Mouse (Mus musculus): ENCODE measurements around the gene Bbs4. TPM values are rescaled to one million over a fixed set of nuclear protein-coding genes. Genes with fewer than 3 reads are reported as not detected.
A peak's percentile ranks its signal among the peaks of the same experiment; 100 is the strongest.

Gene Bbs4
- total RNA-seq, 1 experiment from 2014 or later = 11.4 TPM

DNA sequence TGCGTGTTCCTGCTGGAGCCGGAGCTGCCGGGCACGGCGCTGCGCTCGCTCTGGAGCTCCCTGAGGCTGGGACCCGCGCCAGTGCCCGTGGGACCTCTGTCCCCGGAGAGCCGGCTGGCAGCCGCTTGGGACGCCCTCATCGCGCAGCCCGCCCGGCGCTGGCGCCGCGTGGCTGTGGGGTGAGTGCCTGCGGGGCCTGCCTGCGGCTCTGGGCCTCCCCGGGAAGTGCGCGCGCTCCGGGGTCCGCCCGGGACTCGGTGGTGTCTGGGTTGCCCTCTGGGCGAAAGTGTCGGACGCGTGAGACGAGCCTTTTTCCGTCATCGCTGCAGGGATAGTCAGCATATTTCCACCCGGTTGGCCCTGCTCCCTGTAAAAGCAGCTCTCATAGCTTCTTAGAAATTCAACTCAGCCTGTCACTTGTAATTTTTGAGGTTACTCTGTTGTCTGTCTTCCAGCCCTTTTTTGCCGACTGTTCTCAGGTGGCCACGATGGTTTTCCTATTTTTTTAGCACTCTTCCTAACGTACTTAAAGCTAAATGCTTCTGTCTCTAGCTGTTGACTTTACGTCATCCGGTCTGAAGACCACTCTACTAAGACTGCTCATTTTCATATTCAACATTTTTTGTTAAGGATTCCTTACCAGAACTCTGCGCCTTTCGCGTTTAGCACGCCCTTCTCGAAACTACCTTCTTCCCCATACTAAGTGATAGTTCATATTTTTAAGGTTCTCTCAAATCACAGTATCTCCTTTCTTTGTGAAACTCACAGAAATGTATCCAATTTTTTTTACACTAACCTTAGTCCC, 61.4 kb downstream of the Bbs4 start:
- no peak for DNase-seq

DNA sequence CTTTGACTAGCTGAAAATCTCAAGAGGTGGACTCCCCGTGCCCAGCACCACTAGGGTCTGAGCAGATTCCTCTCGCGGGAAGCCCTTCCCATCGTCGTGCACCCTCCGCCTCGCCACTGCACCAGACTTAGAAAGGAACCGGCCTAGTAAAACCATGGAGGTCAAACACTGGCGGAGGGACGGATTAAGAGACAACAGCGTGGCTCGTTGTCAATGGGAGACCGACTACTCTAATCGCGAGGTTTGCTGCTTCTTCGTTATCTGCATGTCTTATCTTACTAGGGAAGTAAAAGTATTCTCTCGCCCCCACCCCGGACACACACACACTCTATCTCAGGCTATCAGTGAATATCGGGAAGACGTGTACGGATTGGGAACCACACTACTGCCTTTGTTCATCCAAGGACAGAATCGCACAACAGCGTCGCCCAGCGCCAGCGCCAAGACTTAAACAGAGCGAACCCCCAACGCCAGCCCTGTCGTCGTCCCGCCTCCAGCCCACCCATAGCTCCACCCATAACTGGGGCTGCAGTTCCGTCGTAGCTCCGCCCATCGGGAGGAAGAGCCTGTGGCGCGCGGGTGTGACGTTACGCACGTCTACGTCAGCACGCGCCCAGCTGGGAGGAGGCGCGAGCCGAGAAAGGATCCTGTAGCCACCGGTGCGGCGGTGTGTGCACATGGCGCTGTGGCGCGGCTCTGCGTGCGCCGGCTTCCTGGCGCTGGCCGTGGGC, 62.2 kb downstream of the Bbs4 start, which contains the start of gene Adpgk:
Gene Adpgk (plus strand): TSS at position 602 of the 731 bp plus-strand sequence.
- DNase-seq = peak; percentile 96

DNA sequence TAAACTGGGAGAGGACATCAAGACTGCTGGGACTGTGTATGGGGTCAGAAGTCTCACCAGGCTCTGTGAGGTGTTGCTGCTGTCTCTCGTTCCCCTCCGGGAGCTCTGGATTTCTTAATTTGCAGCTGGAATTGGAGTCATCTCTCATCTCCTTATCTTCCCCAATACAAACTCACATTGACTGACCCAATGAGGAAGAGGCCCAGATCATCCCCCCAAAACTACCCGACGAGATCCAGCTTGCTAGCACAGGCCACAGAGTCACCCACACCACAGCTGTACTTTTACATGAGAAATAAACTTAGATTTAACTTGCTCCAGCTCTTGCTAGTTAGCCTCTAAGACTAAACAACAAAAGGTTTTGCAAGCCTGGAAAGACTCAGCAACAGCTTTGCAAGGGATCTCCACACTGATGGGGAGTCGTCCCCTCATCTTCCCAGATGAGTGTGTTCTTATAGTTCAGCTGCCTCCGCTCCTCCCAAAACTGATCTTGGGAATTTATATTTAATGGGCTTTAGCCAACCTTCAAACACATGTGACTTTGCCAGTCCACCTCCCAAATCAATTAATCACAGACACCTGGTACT, 63.7 kb downstream of the Bbs4 start:
- DNase-seq = no peak

DNA sequence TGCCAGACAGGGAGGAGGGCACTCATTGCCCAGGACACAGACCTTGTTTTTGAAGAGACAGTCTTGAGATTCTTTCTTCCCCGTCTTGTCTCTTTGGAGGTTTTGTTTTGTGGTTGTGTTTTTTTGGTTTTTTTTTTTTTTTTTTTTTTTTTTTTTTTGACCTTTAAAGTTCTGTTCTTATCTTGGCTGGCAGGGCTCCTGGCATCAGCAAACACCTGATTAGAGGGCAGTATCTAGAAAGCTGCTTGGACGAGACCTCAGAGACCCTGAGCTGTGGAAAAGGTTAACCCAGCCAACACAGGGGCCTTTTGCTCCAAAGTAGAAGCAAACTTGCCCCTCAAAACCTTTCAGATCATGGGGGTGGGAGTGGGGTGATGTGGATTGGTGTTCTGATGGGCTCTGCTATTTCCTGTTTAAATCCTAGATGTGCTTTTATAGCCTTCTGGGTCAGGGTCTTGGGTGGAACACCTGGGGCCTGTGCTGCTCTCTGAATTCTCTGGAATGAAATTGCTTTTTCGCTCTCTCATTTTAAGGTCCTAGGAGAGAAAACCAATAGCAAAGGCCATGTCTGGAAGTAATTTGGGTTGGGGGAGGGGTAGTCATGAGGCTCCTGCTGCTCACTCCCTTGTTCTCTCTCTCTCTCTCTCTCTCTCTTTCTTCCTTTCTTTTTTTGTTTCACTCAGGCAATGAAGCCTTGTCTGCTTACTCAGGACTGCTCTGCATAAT, 64.5 kb downstream of the Bbs4 start:
- DNase-seq = no peak

DNA sequence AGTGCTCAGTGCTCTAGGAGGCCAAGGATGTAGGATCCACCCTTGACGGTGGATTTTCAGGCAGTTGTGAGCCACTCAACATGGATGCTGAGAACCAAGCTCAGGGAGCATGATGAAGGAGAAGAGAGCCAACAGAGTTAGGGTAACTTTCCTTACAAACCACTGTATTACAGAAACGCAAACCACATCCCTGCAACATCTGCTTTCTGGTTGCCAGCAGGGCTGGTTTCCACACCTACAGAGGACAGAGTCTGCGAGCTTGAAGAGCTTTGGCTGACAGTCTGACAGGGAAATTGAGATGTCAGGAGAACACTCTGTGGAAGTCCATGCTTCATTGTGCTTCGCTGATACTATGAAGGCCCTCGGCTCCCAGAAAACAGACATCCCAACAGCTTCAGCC, 65.2 kb downstream of the Bbs4 start:
- no peak for DNase-seq

GRCm38 (mm10) chr9:59285614-59286013, 67.7 kb downstream of the Bbs4 start:
- no peak for DNase-seq

- DNase-seq = no peak
Observed at GRCm38 (mm10) chr9:59282683-59282986, 70.7 kb downstream of the Bbs4 start.

DNA sequence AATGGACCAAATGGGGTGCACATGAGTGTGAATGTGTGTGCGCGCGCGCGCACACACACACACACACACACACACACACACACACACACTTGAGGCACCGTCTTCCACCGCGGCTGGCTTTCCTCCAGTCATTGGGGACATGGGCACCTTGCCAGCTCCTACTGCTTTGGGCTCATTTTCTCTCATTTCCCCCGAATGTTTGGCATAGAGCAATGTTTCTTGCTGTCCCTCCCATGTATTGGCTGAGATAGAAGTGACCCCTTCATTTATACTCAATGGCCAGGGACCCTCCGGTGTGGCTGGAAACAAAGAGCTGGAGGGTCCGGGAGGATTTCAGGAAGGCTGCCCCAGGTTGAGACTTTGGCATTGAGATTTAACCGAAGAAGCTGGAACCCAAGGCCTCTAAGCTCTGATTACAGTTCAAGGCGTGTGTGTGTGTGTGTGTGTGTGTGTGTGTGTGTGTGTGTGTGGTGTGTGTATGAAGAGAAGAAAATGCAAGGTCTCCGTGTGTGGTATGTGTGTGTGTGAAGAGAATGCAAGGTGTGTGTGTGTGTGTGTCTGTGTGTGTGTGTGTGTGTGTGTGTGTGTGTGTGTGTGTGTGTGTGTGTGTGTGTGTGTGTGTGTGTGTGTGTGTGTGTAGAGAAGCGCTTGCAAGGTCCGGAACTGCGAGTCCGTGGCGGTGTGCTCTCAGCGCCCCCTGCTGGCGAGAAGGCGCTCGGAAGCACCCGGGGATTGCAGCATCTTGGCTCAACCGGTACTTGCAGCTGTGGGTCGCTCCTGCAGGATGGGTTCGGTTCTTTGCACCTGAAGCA, 71.2 kb downstream of the Bbs4 start:
- peak; percentile 85 for DNase-seq

- no peak for DNase-seq
Observed at GRCm38 (mm10) chr9:59280888-59281287, 72.4 kb downstream of the Bbs4 start.

DNA sequence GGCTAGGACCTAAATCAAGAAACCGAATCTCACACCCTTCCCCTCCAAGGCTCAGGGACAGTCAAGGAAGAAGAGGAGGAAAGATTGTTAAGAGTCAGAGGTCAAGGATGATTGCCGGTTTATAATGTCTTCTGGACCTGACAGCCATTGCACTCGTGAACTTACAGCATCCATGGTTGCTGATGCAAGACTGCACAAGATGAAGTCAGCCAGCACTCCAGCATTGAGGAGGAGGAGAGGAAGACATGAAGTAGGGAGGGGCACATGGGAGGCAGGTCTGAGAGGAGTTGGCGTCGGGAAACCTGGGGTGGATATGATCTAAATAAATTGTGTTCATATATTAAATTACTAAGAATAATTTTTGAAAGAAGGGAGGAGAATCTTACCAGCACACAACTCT, 74.6 kb downstream of the Bbs4 start:
- no peak for DNase-seq

DNA sequence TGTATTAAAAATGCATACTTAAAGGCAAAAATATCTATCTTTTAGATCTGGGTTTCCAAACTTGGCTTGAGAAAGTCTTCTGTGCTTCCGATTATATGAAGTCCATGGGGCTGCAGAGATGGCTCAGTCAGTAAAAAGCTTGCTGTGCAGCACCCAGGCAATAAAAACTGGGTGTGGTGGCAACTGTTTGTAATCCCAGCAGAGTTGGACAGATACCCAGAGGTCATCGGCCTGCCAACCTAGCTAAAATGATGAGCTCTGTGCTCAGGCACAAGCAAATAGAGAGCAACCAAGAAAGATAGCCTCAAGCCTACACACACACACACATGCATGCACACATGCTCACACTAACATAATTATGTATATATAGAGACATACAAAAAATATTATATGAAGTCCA, 75.1 kb downstream of the Bbs4 start:
- no peak for DNase-seq

GRCm38 (mm10) chr9:59274846-59275455, 78.4 kb downstream of the Bbs4 start:
- no peak for DNase-seq

DNA sequence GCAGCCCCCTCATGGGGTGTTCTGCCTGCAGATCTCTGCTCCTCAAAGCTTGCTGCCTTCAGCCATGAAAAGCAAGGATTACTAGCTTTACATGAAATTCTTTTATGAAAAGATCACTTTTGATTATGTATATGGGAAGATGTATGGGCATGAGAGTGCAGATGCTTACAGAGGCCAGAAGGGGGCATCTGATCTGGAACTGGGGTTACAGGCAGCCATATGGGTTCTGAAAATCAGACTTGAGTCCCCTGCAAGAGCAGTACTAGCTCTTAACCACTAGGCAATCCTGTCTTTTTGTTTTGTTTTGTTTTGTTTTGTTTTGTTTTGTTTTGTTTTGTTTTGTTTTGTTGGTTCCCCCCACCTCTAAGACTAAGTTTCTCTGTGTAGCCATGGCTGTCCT, 80.1 kb downstream of the Bbs4 start:
- no peak for DNase-seq

Other genes with a start within 250 kb of the Bbs4 start
- 28.6 and 31.1 TPM in 2 replicates for gene Adpgk, start 62.0 kb downstream of the Bbs4 start, total RNA-seq (2021)
- 138 and 142 TPM in 2 replicates for gene Arih1, start 133.1 kb upstream of the Bbs4 start, total RNA-seq (2021)
- gene Hexa, start 186.0 kb upstream of the Bbs4 start, total RNA-seq (2021) = 148 and 158 TPM in 2 replicates
- gene Tmem202, start 186.3 kb upstream of the Bbs4 start, total RNA-seq (2021) = 3.5 and 5.0 TPM in 2 replicates
- 4.0 and 5.3 TPM in 2 replicates for gene Celf6, start 224.4 kb upstream of the Bbs4 start, total RNA-seq (2021)